Mouse (Mus musculus): ENCODE measurements around the gene Klrg2. TPM values are rescaled to one million over a fixed set of nuclear protein-coding genes. Genes with fewer than 3 reads are reported as not detected.
A peak's percentile ranks its signal among the peaks of the same experiment; 100 is the strongest.

Gene Klrg2
- polyA plus RNA-seq, 1 experiment from 2014 or later = 0.12 TPM

- H3K27me3 ChIP-seq (ENCODE audit: control insufficient read depth, insufficient read depth, low read length) = peaks cover 41% of the 10 kb centered on the region
- 80% methylated on average over 11 of the region's 11 CpGs for WGBS
- no peak overlapping the region for H3K27ac ChIP-seq (replicated peaks; ENCODE audit: low read depth, low read length)
Observed at GRCm38 (mm10) chr6:38640401-38640800, 3.4 kb upstream of the Klrg2 start.

GRCm38 (mm10) chr6:38635941-38636851 is 846 bp downstream of the Klrg2 start:
- Histone ChIP-seq H3K27me3 (ENCODE audit: control insufficient read depth, insufficient read depth, low read length) (peaks cover 57% of the 10 kb centered on the region), H3K27ac (replicated peaks; ENCODE audit: low read depth, low read length) (no peak overlapping the region), H3K4me1 (ENCODE audit: control insufficient read depth, insufficient read depth, low read length) (peaks cover 8% of the 10 kb centered on the region; the same call in 1 of the 2 replicates), H3K4me3 (replicated peaks; ENCODE audit: low read depth, low read length) (peak overlapping the region; percentile 51), H3K36me3 (ENCODE audit: control insufficient read depth, insufficient read depth, low read length) (0 out of 2 replicates have a peak, but pooled peaks cover 4% of the 10 kb centered on the region), H3K9ac (replicated peaks; ENCODE audit: low read length) (peak overlapping the region; percentile 43; the same call in 1 of the 2 replicates), H3K4me2 (ENCODE audit: low read length) (peak overlapping the region; percentile 98), H3K9me3 (ENCODE audit: control insufficient read depth, low read length) (no peaks in the 10 kb centered on the region)
- WGBS = 1% methylated on average over 72 of the region's 72 CpGs
- DNase-seq (peak; percentile 77), ATAC-seq (ENCODE audit: low FRiP score, low TSS enrichment) (peak; percentile 40; the same call in 1 of the 2 replicates)

More at GRCm38 (mm10) chr6:38640401-38640800, 3.4 kb upstream of the Klrg2 start:
- Histone ChIP-seq H3K4me3 (replicated peaks; ENCODE audit: low read depth, low read length) (no peak overlapping the region), H3K9me3 (ENCODE audit: control insufficient read depth, low read length) (no peaks in the 10 kb centered on the region), H3K36me3 (ENCODE audit: control insufficient read depth, insufficient read depth, low read length) (no peaks in the 10 kb centered on the region), H3K4me2 (ENCODE audit: low read length) (no peak overlapping the region), H3K9ac (replicated peaks; ENCODE audit: low read length) (no peak overlapping the region), H3K4me1 (ENCODE audit: control insufficient read depth, insufficient read depth, low read length) (peaks cover 8% of the 10 kb centered on the region; the same call in 1 of the 2 replicates)
- ATAC-seq (ENCODE audit: low FRiP score, low TSS enrichment) (no peak), DNase-seq (no peak)

- Histone ChIP-seq H3K4me1 (ENCODE audit: control insufficient read depth, insufficient read depth, low read length) (peaks cover 8% of the 10 kb centered on the region; the same call in 1 of the 2 replicates), H3K4me2 (ENCODE audit: low read length) (no peak overlapping the region), H3K4me3 (replicated peaks; ENCODE audit: low read depth, low read length) (no peak overlapping the region), H3K9ac (replicated peaks; ENCODE audit: low read length) (no peak overlapping the region), H3K9me3 (ENCODE audit: control insufficient read depth, low read length) (no peaks in the 10 kb centered on the region), H3K27me3 (ENCODE audit: control insufficient read depth, insufficient read depth, low read length) (peaks cover 52% of the 10 kb centered on the region), H3K27ac (replicated peaks; ENCODE audit: low read depth, low read length) (no peak overlapping the region), H3K36me3 (ENCODE audit: control insufficient read depth, insufficient read depth, low read length) (0 out of 2 replicates have a peak, but pooled peaks cover 4% of the 10 kb centered on the region)
- WGBS = 86% methylated on average over 8 of the region's 8 CpGs
- ATAC-seq (ENCODE audit: low FRiP score, low TSS enrichment) = no peak
- no peak for DNase-seq
Observed at GRCm38 (mm10) chr6:38634461-38634860, 2.6 kb downstream of the Klrg2 start.

- Histone ChIP-seq H3K4me1 (ENCODE audit: control insufficient read depth, insufficient read depth, low read length) (peaks cover 8% of the 10 kb centered on the region; the same call in 1 of the 2 replicates), H3K9ac (replicated peaks; ENCODE audit: low read length) (no peak overlapping the region), H3K27ac (replicated peaks; ENCODE audit: low read depth, low read length) (no peak overlapping the region), H3K36me3 (ENCODE audit: control insufficient read depth, insufficient read depth, low read length) (0 out of 2 replicates have a peak, but pooled peaks cover 4% of the 10 kb centered on the region), H3K9me3 (ENCODE audit: control insufficient read depth, low read length) (no peaks in the 10 kb centered on the region), H3K4me2 (ENCODE audit: low read length) (no peak overlapping the region), H3K4me3 (replicated peaks; ENCODE audit: low read depth, low read length) (no peak overlapping the region), H3K27me3 (ENCODE audit: control insufficient read depth, insufficient read depth, low read length) (peaks cover 40% of the 10 kb centered on the region)
- 90% methylated on average over 2 of the region's 2 CpGs for WGBS
- DNase-seq (no peak), ATAC-seq (ENCODE audit: low FRiP score, low TSS enrichment) (no peak)
Observed at GRCm38 (mm10) chr6:38632826-38633225, 4.2 kb downstream of the Klrg2 start.

GRCm38 (mm10) chr6:38629556-38629955 is 7.5 kb downstream of the Klrg2 start:
- H3K9me3 ChIP-seq (ENCODE audit: control insufficient read depth, low read length) = no peaks in the 10 kb centered on the region
- H3K4me3 ChIP-seq (replicated peaks; ENCODE audit: low read depth, low read length) = no peak overlapping the region
- no peak overlapping the region for H3K27ac ChIP-seq (replicated peaks; ENCODE audit: low read depth, low read length)
- H3K27me3 ChIP-seq (ENCODE audit: control insufficient read depth, insufficient read depth, low read length) = peaks cover 7% of the 10 kb centered on the region; the same call in 1 of the 2 replicates
- ATAC-seq (ENCODE audit: low FRiP score, low TSS enrichment) (no peak), DNase-seq (no peak)
- no peak overlapping the region for H3K9ac ChIP-seq (replicated peaks; ENCODE audit: low read length)
- WGBS = 91% methylated on average over 1 of the region's 1 CpGs
- H3K4me1 ChIP-seq (ENCODE audit: control insufficient read depth, insufficient read depth, low read length) = no peaks in the 10 kb centered on the region
- 0 out of 2 replicates have a peak, but pooled peaks cover 4% of the 10 kb centered on the region for H3K36me3 ChIP-seq (ENCODE audit: control insufficient read depth, insufficient read depth, low read length)
- H3K4me2 ChIP-seq (ENCODE audit: low read length) = no peak overlapping the region

GRCm38 (mm10) chr6:38627486-38627885 is 9.6 kb downstream of the Klrg2 start:
- 0 out of 2 replicates have a peak, but pooled peaks cover 6% of the 10 kb centered on the region for H3K36me3 ChIP-seq (ENCODE audit: control insufficient read depth, insufficient read depth, low read length)
- DNase-seq = no peak
- no peaks in the 10 kb centered on the region for H3K27me3 ChIP-seq (ENCODE audit: control insufficient read depth, insufficient read depth, low read length)
- no peak for ATAC-seq (ENCODE audit: low FRiP score, low TSS enrichment)
- no peak overlapping the region for H3K4me3 ChIP-seq (replicated peaks; ENCODE audit: low read depth, low read length)
- WGBS = 76% methylated on average over 4 of the region's 4 CpGs
- H3K4me2 ChIP-seq (ENCODE audit: low read length) = no peak overlapping the region
- no peaks in the 10 kb centered on the region for H3K4me1 ChIP-seq (ENCODE audit: control insufficient read depth, insufficient read depth, low read length)
- H3K9me3 ChIP-seq (ENCODE audit: control insufficient read depth, low read length) = no peaks in the 10 kb centered on the region
- H3K27ac ChIP-seq (replicated peaks; ENCODE audit: low read depth, low read length) = no peak overlapping the region
- no peak overlapping the region for H3K9ac ChIP-seq (replicated peaks; ENCODE audit: low read length)

- H3K9ac ChIP-seq (replicated peaks; ENCODE audit: low read length) = no peak overlapping the region
- no peak overlapping the region for H3K4me3 ChIP-seq (replicated peaks; ENCODE audit: low read depth, low read length)
- no peaks in the 10 kb centered on the region for H3K4me1 ChIP-seq (ENCODE audit: control insufficient read depth, insufficient read depth, low read length)
- WGBS = 94% methylated on average over 4 of the region's 4 CpGs
- H3K27me3 ChIP-seq (ENCODE audit: control insufficient read depth, insufficient read depth, low read length) = no peaks in the 10 kb centered on the region
- H3K9me3 ChIP-seq (ENCODE audit: control insufficient read depth, low read length) = no peaks in the 10 kb centered on the region
- no peak overlapping the region for H3K27ac ChIP-seq (replicated peaks; ENCODE audit: low read depth, low read length)
- DNase-seq (no peak), ATAC-seq (ENCODE audit: low FRiP score, low TSS enrichment) (no peak)
- H3K36me3 ChIP-seq (ENCODE audit: control insufficient read depth, insufficient read depth, low read length) = 0 out of 2 replicates have a peak, but pooled peaks cover 6% of the 10 kb centered on the region
- H3K4me2 ChIP-seq (ENCODE audit: low read length) = no peak overlapping the region
Observed at GRCm38 (mm10) chr6:38627081-38627480, 10.0 kb downstream of the Klrg2 start.

- Histone ChIP-seq H3K27me3 (ENCODE audit: control insufficient read depth, insufficient read depth, low read length) (no peaks in the 10 kb centered on the region), H3K9ac (replicated peaks; ENCODE audit: low read length) (no peak overlapping the region), H3K9me3 (ENCODE audit: control insufficient read depth, low read length) (no peaks in the 10 kb centered on the region), H3K27ac (replicated peaks; ENCODE audit: low read depth, low read length) (no peak overlapping the region), H3K36me3 (ENCODE audit: control insufficient read depth, insufficient read depth, low read length) (0 out of 2 replicates have a peak, but pooled peaks cover 6% of the 10 kb centered on the region), H3K4me3 (replicated peaks; ENCODE audit: low read depth, low read length) (no peak overlapping the region), H3K4me1 (ENCODE audit: control insufficient read depth, insufficient read depth, low read length) (no peaks in the 10 kb centered on the region), H3K4me2 (ENCODE audit: low read length) (no peak overlapping the region)
- ATAC-seq (ENCODE audit: low FRiP score, low TSS enrichment) (no peak), DNase-seq (no peak)
- WGBS = 98% methylated on average over 5 of the region's 5 CpGs
Observed at GRCm38 (mm10) chr6:38626086-38626485, 11.0 kb downstream of the Klrg2 start.
